Mouse (Mus musculus) kidney, postnatal 0 days (tissue): Measurements from ENCODE around the gene Gphb5. TPM values are rescaled to one million over a fixed set of nuclear protein-coding genes. Genes with fewer than 3 reads are reported as not detected.

Experiments
- ATAC-seq: fragments of 200-750 bp; cut with Nextera tagmentation; replicated peaks from 2 replicates; pipeline ENCODE4 v1.8.0; 2017; ENCODE audit warnings: low read depth, moderate number of reproducible peaks, moderate TSS enrichment, moderate library complexity; ENCODE audit not compliant: low FRiP score
- DNase-seq: peaks from one replicate; pipeline ENCODE4 v3.0.0-alpha.2; 2016; ENCODE audit warnings: low spot score
- H3K27ac ChIP-seq: fragments of 300-500 bp; sonication (generic); 2 replicates; pipeline ENCODE4 v1.5.1; 2014; ENCODE audit warnings: mild to moderate bottlenecking
- H3K27me3 ChIP-seq: fragments of 300-500 bp; sonication (generic); 2 replicates; pipeline ENCODE4 v1.6.1; 2014; ENCODE audit warnings: low read length, mixed read lengths; ENCODE audit not compliant: insufficient read depth
- H3K36me3 ChIP-seq: fragments of 300-500 bp; sonication (generic); 2 replicates; pipeline ENCODE4 v1.6.1; 2014; ENCODE audit warnings: low read length, mixed read lengths; ENCODE audit not compliant: insufficient read depth
- H3K4me1 ChIP-seq: fragments of 300-500 bp; sonication (generic); replicated peaks from 2 replicates; pipeline ENCODE4 v1.6.1; 2014; ENCODE audit warnings: antibody characterized with exemption, low read length, mixed read lengths; ENCODE audit not compliant: insufficient read depth
- H3K4me2 ChIP-seq: fragments of 300-500 bp; sonication (generic); 2 replicates; pipeline ENCODE4 v1.6.1; 2014; ENCODE audit warnings: mild to moderate bottlenecking, low read length, moderate library complexity, mixed read lengths
- H3K4me3 ChIP-seq: fragments of 300-500 bp; sonication (generic); replicated peaks from 2 replicates; pipeline ENCODE4 v1.5.1; 2014; ENCODE audit warnings: low read depth, low read length
- H3K9ac ChIP-seq: fragments of 300-500 bp; sonication (generic); 2 replicates; pipeline ENCODE4 v1.6.1; 2014; ENCODE audit warnings: low read depth, low read length
- H3K9me3 ChIP-seq: fragments of 300-500 bp; sonication (generic); replicated peaks from 2 replicates; pipeline ENCODE4 v1.6.1; 2016; ENCODE audit warnings: low read length, inconsistent platforms, mixed read lengths
- CTCF ChIP-seq: IDR thresholded peaks from 2 replicates; pipeline ENCODE4 v1.5.1; 2016; ENCODE audit warnings: antibody characterized with exemption, low read depth, mild to moderate bottlenecking, moderate library complexity
- WGBS: fragments of 180-500 bp; shearing (Covaris S2); extraction: QIAGEN DNeasy Blood & Tissue Kit; methylation state at CpG from one replicate; pipeline ENCODE4 v1.1.7; 2014; 5-methylcytosine and 5-hydroxymethylcytosine counted together
- polyA plus RNA-seq: library from polyadenylated mRNA; unstranded; fragments of >200 nt; fragmentation: Nextera tagmentation; extraction: Ambion mirVana; gene quantifications from 2 replicates; pipeline ENCODE4 v1.2.1, GENCODE M21; 2015

Gphb5 gene
- polyA plus RNA-seq, 1 experiment from 2014 or later, result not detected

DNA sequence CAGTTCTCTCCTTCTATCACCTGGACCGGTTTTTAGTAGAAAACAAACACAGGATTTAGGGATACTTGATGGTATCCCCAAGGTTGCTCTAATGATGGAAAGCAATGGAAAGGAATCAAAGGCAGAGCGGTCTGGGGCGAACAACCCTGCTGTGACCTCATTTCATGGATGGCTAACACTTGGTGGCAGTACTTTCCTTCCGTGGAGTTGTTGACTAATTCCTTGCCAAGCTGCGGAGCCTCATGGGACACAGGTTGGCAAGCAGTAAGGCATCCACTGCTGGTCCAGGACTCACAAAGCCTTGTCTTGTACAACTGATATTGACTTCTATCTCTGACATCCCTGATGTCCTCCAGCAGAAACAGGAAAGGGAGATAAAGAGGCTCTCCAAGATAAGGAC, 48.1 kb downstream of the Gphb5 start:
- no peaks in the 10 kb centered on the region for H3K36me3 ChIP-seq
- no peak overlapping the region for H3K9ac ChIP-seq
- H3K4me2 ChIP-seq, result no peak overlapping the region
- no peak for TF ChIP-seq CTCF
- DNase-seq (no peak), ATAC-seq (no peak)
- H3K4me1 ChIP-seq, result no peaks in the 10 kb centered on the region
- no peak overlapping the region for H3K27ac ChIP-seq
- H3K4me3 ChIP-seq, result no peak overlapping the region
- no peaks in the 10 kb centered on the region for H3K9me3 ChIP-seq
- H3K27me3 ChIP-seq, result no peaks in the 10 kb centered on the region
- WGBS, result 60% methylated on average over 5 of the region's 5 CpGs

DNA sequence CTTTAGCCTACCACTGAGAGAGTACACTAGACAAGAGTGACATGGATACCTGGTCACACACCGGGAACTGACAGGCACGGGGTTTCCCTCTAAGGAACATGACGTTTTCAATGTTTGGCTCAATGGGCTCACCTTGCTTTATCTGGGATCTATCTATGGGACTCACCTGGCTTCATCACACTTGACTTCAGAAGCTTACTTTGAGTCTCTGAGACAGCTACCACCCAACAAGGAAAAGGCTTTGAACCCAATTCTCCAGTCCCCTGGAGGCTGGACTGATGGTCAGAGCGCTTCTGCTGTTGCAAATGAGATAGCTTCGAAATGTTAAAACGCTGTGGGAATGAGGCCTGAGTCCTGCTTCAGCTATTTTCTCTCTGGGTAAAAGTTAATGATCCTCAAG, 49.2 kb downstream of the Gphb5 start:
- Histone ChIP-seq H3K27ac (no peak overlapping the region), H3K36me3 (no peaks in the 10 kb centered on the region), H3K9ac (no peak overlapping the region), H3K4me3 (no peak overlapping the region), H3K4me1 (no peaks in the 10 kb centered on the region), H3K27me3 (no peaks in the 10 kb centered on the region), H3K9me3 (no peaks in the 10 kb centered on the region), H3K4me2 (no peak overlapping the region)
- ATAC-seq (no peak), DNase-seq (no peak)
- no peak for TF ChIP-seq CTCF
- WGBS, result 72% methylated on average over 6 of the region's 6 CpGs

DNA sequence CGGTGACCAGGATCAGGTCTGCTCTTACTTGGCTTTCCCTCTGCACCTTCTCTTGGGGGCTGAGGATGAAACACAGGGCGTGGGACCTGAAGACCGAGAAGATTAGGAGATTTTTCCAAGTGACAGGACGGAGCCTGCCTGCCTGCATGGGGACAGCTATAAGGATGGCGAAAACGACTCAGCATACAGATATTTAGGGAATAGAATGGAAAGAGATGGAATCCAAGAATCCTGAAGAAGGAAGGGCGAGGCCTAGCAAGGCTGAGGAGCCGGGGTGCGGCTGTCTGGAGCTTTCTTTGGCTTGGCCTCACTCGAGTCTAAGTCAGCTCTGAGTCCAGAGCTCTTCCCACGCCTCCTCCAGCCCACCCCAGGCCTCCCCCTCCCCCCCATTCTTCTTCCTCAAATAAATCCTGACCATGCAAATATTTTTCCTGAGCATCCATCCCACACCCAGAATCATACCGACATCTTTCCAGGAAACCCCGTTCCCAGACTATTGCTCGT, 50.9 kb downstream of the Gphb5 start:
- no peak for ATAC-seq
- Histone ChIP-seq H3K4me1 (no peaks in the 10 kb centered on the region), H3K9me3 (no peaks in the 10 kb centered on the region), H3K27me3 (no peaks in the 10 kb centered on the region), H3K9ac (no peak overlapping the region), H3K27ac (no peak overlapping the region), H3K36me3 (no peaks in the 10 kb centered on the region), H3K4me2 (no peak overlapping the region), H3K4me3 (no peak overlapping the region)
- DNase-seq, result no peak
- WGBS, result 73% methylated on average over 14 of the region's 14 CpGs
- no peak for TF ChIP-seq CTCF

DNA sequence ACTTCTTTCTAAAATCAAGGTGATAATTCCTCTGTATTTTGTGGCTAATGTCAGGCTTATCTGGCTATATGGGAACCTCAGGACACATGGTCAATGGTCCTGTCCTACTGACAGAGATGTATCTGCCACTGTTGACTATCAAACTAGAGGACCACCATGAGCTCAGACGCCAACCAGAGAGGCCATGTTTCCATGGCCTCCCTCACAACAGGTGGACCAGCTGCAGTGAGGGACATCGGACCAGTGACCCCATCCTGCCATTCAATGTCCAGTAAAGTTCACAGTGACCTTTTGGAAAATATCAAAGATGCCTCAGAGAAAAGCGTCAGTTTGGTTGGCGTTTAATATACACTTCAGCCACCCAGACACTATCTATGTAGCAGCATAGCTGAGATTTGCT, 52.2 kb downstream of the Gphb5 start:
- no peak for TF ChIP-seq CTCF
- Histone ChIP-seq H3K9me3 (no peaks in the 10 kb centered on the region), H3K4me2 (no peak overlapping the region), H3K27ac (no peak overlapping the region), H3K4me1 (0 out of 2 replicates have a peak, but pooled peaks cover 4% of the 10 kb centered on the region), H3K36me3 (no peaks in the 10 kb centered on the region), H3K4me3 (no peak overlapping the region), H3K9ac (no peak overlapping the region), H3K27me3 (no peaks in the 10 kb centered on the region)
- WGBS, result over 99% methylated on average over 4 of the region's 4 CpGs
- ATAC-seq (no peak), DNase-seq (no peak)

DNA sequence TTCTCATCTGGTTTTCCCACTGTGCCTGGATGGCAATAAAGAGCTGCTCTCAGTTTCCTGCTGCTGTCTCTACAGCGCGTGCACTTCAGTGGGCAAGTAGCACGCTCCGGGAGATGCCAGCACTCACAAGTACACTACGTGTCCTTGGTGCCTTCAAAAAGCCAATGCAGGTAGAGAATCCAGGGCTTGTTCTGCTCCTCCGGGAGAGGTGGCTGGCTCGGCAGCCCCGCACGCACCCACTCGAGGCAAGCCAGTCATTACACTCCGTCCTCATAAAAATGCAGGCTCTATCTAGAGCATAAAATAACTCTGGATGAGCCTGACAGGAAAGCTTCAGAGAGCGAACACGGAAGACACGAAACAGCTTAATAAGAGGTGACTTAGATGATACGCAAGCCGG, 54.1 kb downstream of the Gphb5 start:
- Histone ChIP-seq H3K9ac (no peak overlapping the region), H3K4me2 (no peak overlapping the region), H3K4me1 (0 out of 2 replicates have a peak, but pooled peaks cover 4% of the 10 kb centered on the region), H3K4me3 (no peak overlapping the region), H3K27me3 (no peaks in the 10 kb centered on the region), H3K9me3 (no peaks in the 10 kb centered on the region), H3K27ac (no peak overlapping the region), H3K36me3 (no peaks in the 10 kb centered on the region)
- TF ChIP-seq CTCF, result no peak
- DNase-seq (no peak), ATAC-seq (no peak)
- 90% methylated on average over 16 of the region's 16 CpGs for WGBS

Other genes with a start within 250 kb of the Gphb5 start
- gene Kcnh5, start 239.4 kb downstream of the Gphb5 start, polyA plus RNA-seq, result 0.18 and 0.19 TPM in 2 replicates
- 51.5 and 53.9 TPM in 2 replicates for gene Rhoj, start 108.5 kb downstream of the Gphb5 start, polyA plus RNA-seq
- 12.7 and 16.0 TPM in 2 replicates for gene Ppp2r5e, start 179.5 kb upstream of the Gphb5 start, polyA plus RNA-seq